Comparison of ENCODE assay signal across 23 mouse cellular contexts in the genomic region with DNA sequence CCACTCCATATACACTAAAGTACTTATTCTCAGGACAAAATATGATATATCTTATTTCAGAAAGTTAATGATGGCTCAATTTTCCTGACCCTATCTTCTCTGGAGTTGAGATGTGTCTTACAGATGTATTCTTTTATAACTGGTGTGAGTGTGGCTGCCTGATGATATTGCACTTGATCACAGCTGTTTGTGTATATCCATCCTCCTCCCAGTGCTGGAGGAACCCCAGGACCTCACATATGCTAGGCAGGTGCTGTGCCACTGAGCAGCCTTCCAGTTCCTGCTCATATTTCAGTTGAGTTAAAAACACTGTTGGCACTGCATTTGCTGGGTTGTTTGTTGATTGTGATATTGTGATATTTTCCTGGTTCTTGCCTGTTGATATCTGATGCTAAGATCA. TPM values are rescaled to one million over a fixed set of nuclear protein-coding genes. Genes with fewer than 3 reads are reported as not detected.
"Had no signal": no experiment of that assay in that cellular context is flagged by ENCODE, and none has a peak within 500 bp of the region (broad histone marks: within the 10 kb centered on the region; RNA-seq: fewer than 3 reads in every experiment).

No protein-coding gene starts in this region.

- H3K4me2 ChIP-seq: liver, embryonic 15.5 days; lung, embryonic 15.5 days; midbrain, embryonic 12.5 days; neural tube, embryonic 13.5 days; neural tube, embryonic 15.5 days; stomach, embryonic 15.5 days had no signal

- H3K4me1 ChIP-seq: liver, embryonic 15.5 days; megakaryocyte, embryonic 14.5 days; midbrain, embryonic 12.5 days; neural tube, embryonic 13.5 days; neural tube, embryonic 15.5 days; stomach, embryonic 15.5 days had no signal

- H3K27ac ChIP-seq: liver, embryonic 15.5 days; lung, embryonic 15.5 days; macrophage; midbrain, embryonic 12.5 days; neural tube, embryonic 13.5 days; neural tube, embryonic 15.5 days; stomach, embryonic 15.5 days; stomach, postnatal 0 days had no signal

- H3K36me3 ChIP-seq: liver, embryonic 15.5 days; lung, embryonic 15.5 days; midbrain, embryonic 12.5 days; neural tube, embryonic 13.5 days; neural tube, embryonic 15.5 days; stomach, embryonic 15.5 days had no signal

- H3K27me3 ChIP-seq: liver, embryonic 15.5 days; lung, embryonic 15.5 days; midbrain, embryonic 12.5 days; neural tube, embryonic 13.5 days; neural tube, embryonic 15.5 days; stomach, embryonic 15.5 days had no signal

- DNase-seq: liver, postnatal 0 days; lung, adult 2 months; lung, postnatal 14 days; lung, postnatal 36 days; midbrain, embryonic 14.5 days; right cerebral cortex, postnatal 14 days; thymus, adult 2 months; thymus, postnatal 25 days; thymus, postnatal 4 days had no signal

- H3K4me3 ChIP-seq: liver, embryonic 15.5 days; lung, embryonic 15.5 days; megakaryocyte, embryonic 14.5 days; midbrain, embryonic 12.5 days; neural tube, embryonic 13.5 days; neural tube, embryonic 15.5 days; stomach, embryonic 15.5 days had no signal

- H3K9me3 ChIP-seq: liver, embryonic 15.5 days; lung, embryonic 15.5 days; megakaryocyte, embryonic 14.5 days; midbrain, embryonic 12.5 days; neural tube, embryonic 13.5 days; neural tube, embryonic 15.5 days; stomach, embryonic 15.5 days had no signal

- ATAC-seq: liver, postnatal 0 days; lung, postnatal 0 days had no signal

- H3K9ac ChIP-seq: liver, embryonic 15.5 days; liver, postnatal 0 days; lung, embryonic 15.5 days; midbrain, embryonic 12.5 days; neural tube, embryonic 13.5 days; neural tube, embryonic 15.5 days; stomach, embryonic 15.5 days had no signal

RNA-seq across cellular contexts. Expression of gene Txndc8, which starts 38.6 kb away (rescaled TPM):
- polyA plus RNA-seq: liver, embryonic 15.5 days; liver, postnatal 0 days; lung, adult 2 months; lung, embryonic 15.5 days; lung, postnatal 0 days; macrophage; midbrain, embryonic 12.5 days; midbrain, embryonic 14.5 days; midbrain, postnatal 0 days; neural tube, embryonic 11.5 days; neural tube, embryonic 13.5 days; neural tube, embryonic 15.5 days; spleen, adult 2 months; stomach, embryonic 15.5 days; stomach, postnatal 0 days; thymus, adult 2 months; urinary bladder, adult 2 months had no signal

RNA-seq across cellular contexts. Expression of gene D630039A03Rik, which starts 54.2 kb away (rescaled TPM):
- polyA plus RNA-seq: macrophage had no signal
